Mouse (Mus musculus): ENCODE measurements around the gene Gng8. TPM values are rescaled to one million over a fixed set of nuclear protein-coding genes. Genes with fewer than 3 reads are reported as not detected.

Gng8 gene
- polyA plus RNA-seq, 1 experiment from 2014 or later = 7.3 TPM

GRCm38 (mm10) chr7:16912360-16912759 lies 20.8 kb downstream of the Gng8 start:
- H3K9me3 ChIP-seq (ENCODE audit: control insufficient read depth, low read length) = no peaks in the 10 kb centered on the region
- ATAC-seq (replicated peaks; ENCODE audit: low FRiP score) = no peak
- peaks cover 8% of the 10 kb centered on the region; the same call in 1 of the 2 replicates for H3K36me3 ChIP-seq (ENCODE audit: control insufficient read depth, insufficient read depth, low read length)
- H3K4me3 ChIP-seq (ENCODE audit: low read depth, low read length) = no peak overlapping the region
- H3K9ac ChIP-seq (ENCODE audit: low read length) = no peak overlapping the region
- no peak for DNase-seq (ENCODE audit: low spot score)
- H3K4me1 ChIP-seq (replicated peaks; ENCODE audit: control insufficient read depth, insufficient read depth, low read length) = no peaks in the 10 kb centered on the region
- no peak overlapping the region for H3K4me2 ChIP-seq (ENCODE audit: low read depth, low read length, severe bottlenecking)
- 78% methylated on average over 6 of the region's 6 CpGs for WGBS
- H3K27ac ChIP-seq (ENCODE audit: low read depth, low read length) = no peak overlapping the region
- H3K27me3 ChIP-seq (ENCODE audit: control insufficient read depth, insufficient read depth, low read length) = no peaks in the 10 kb centered on the region

- H3K36me3 ChIP-seq (ENCODE audit: control insufficient read depth, insufficient read depth, low read length) = peaks cover 18% of the 10 kb centered on the region; the same call in 1 of the 2 replicates
- 42% methylated on average over 10 of the region's 10 CpGs for WGBS
Measured at GRCm38 (mm10) chr7:16913806-16914452, 22.3 kb downstream of the Gng8 start.

GRCm38 (mm10) chr7:16914453-16915343 lies 23.1 kb downstream of the Gng8 start:
- Histone ChIP-seq H3K27me3 (ENCODE audit: control insufficient read depth, insufficient read depth, low read length) (no peaks in the 10 kb centered on the region), H3K36me3 (ENCODE audit: control insufficient read depth, insufficient read depth, low read length) (peaks cover 18% of the 10 kb centered on the region; the same call in 1 of the 2 replicates), H3K4me3 (ENCODE audit: low read depth, low read length) (no peak overlapping the region), H3K4me2 (ENCODE audit: low read depth, low read length, severe bottlenecking) (no peak overlapping the region), H3K9ac (ENCODE audit: low read length) (no peak overlapping the region), H3K27ac (ENCODE audit: low read depth, low read length) (no peak overlapping the region), H3K4me1 (replicated peaks; ENCODE audit: control insufficient read depth, insufficient read depth, low read length) (peaks cover under 1% of the 10 kb centered on the region; the same call in 1 of the 2 replicates), H3K9me3 (ENCODE audit: control insufficient read depth, low read length) (no peaks in the 10 kb centered on the region)
- WGBS = 86% methylated on average over 18 of the region's 18 CpGs
- DNase-seq (ENCODE audit: low spot score) (peak; percentile 54), ATAC-seq (replicated peaks; ENCODE audit: low FRiP score) (no peak)

More at GRCm38 (mm10) chr7:16913806-16914452, 22.3 kb downstream of the Gng8 start:
- no peaks in the 10 kb centered on the region for H3K27me3 ChIP-seq (ENCODE audit: control insufficient read depth, insufficient read depth, low read length)
- no peak overlapping the region for H3K9ac ChIP-seq (ENCODE audit: low read length)
- no peak overlapping the region for H3K4me2 ChIP-seq (ENCODE audit: low read depth, low read length, severe bottlenecking)
- H3K27ac ChIP-seq (ENCODE audit: low read depth, low read length) = no peak overlapping the region
- no peaks in the 10 kb centered on the region for H3K9me3 ChIP-seq (ENCODE audit: control insufficient read depth, low read length)
- no peaks in the 10 kb centered on the region for H3K4me1 ChIP-seq (replicated peaks; ENCODE audit: control insufficient read depth, insufficient read depth, low read length)
- no peak overlapping the region for H3K4me3 ChIP-seq (ENCODE audit: low read depth, low read length)
- DNase-seq (ENCODE audit: low spot score) (peak; percentile 84), ATAC-seq (replicated peaks; ENCODE audit: low FRiP score) (peak; percentile 72)

DNA sequence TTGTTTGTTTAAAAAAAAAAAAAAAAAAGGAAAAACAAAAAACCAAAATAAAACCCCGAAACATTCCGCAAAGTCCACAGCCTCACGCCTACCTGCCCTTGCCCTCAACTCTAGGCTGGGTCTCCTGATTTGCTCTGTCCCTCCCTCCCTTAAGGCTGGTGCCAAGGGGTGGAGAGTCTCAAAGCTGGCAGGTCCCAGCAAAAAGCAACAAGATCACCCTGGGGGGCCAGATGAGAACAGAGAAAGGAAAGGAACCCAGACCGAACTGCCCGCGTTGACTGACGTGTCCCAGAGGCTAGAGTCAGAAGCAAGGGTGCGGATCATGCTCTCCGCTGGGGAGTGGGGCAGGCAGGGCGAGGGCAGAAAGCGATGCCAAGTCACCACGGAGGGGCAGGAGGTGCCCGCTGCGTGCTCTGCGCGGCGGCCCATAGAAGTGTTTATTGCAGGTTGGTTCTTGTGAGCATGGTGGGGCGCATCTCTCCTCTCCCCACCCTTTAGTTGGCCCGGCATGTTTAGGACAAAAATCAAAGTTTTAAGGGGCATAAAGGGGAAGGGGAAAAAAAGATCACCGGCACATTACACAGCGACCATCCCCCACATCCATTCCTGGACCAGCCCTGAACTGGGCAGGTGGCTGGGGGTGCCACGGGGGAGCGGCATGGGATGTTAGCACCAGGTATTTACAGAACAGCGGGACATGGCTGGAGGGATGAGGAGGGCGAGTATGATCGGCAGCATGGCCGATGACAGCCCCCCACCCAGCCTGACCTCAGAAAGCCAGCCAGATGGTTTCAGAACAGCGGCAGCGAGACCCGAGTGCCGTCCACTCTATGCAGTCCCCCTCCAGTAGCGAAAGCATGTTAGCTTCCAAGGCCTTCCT lies 24.1 kb downstream of the Gng8 start:
- no peaks in the 10 kb centered on the region for H3K27me3 ChIP-seq (ENCODE audit: control insufficient read depth, insufficient read depth, low read length)
- H3K27ac ChIP-seq (ENCODE audit: low read depth, low read length) = no peak overlapping the region
- DNase-seq (ENCODE audit: low spot score) (no peak), ATAC-seq (replicated peaks; ENCODE audit: low FRiP score) (no peak)
- H3K36me3 ChIP-seq (ENCODE audit: control insufficient read depth, insufficient read depth, low read length) = peaks cover 18% of the 10 kb centered on the region; the same call in 1 of the 2 replicates
- 93% methylated on average over 32 of the region's 32 CpGs for WGBS
- no peak overlapping the region for H3K9ac ChIP-seq (ENCODE audit: low read length)
- H3K9me3 ChIP-seq (ENCODE audit: control insufficient read depth, low read length) = no peaks in the 10 kb centered on the region
- H3K4me2 ChIP-seq (ENCODE audit: low read depth, low read length, severe bottlenecking) = no peak overlapping the region
- no peak overlapping the region for H3K4me3 ChIP-seq (ENCODE audit: low read depth, low read length)
- H3K4me1 ChIP-seq (replicated peaks; ENCODE audit: control insufficient read depth, insufficient read depth, low read length) = peaks cover 8% of the 10 kb centered on the region; the same call in 1 of the 2 replicates

DNA sequence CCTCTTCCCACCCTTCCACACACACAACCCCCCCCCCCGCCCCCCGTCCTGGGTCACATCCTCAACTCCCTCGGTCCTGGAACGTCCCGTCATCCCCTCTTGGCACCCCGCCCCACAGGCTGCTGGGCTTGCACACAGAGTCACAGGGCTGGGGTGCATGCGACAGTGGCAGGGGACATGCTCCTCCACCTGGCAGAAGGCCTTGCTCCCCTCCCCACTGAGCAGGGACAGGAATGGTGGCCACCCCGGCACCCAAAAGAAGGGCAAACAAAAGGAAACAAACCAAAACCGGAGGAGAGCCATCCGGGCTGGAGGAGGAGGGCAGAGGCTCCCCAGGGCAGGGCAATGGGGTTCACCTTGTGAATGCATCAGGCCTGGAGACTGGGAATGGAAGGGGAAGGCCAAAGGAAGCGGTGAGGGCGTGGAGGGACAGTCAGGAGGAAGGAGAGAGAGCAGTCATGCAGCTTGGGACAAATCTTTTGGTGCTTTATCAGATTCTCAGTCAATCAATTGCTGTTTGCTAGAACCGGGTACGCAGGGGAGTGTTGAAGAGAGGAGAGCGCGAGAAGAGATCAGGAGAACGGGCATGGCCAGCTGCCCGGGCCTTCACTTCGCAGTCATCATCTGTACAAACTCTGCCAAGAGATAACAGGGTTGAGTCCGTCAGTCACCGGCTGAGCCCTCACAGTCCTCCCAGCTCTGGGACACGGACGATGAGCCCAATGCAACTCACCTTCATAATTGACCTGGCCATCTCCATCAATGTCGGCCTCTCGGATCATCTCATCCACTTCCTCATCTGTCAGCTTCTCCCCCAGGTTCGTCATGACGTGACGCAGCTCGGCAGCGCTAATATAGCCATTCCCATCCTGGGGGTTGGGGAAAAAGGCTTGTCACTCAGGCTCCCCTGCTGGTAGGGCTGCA lies 25.0 kb downstream of the Gng8 start:
- WGBS = 91% methylated on average over 30 of the region's 30 CpGs
- H3K9me3 ChIP-seq (ENCODE audit: control insufficient read depth, low read length) = no peaks in the 10 kb centered on the region
- no peak overlapping the region for H3K27ac ChIP-seq (ENCODE audit: low read depth, low read length)
- H3K4me1 ChIP-seq (replicated peaks; ENCODE audit: control insufficient read depth, insufficient read depth, low read length) = peaks cover 16% of the 10 kb centered on the region
- ATAC-seq (replicated peaks; ENCODE audit: low FRiP score) (no peak), DNase-seq (ENCODE audit: low spot score) (no peak)
- no peak overlapping the region for H3K4me3 ChIP-seq (ENCODE audit: low read depth, low read length)
- H3K36me3 ChIP-seq (ENCODE audit: control insufficient read depth, insufficient read depth, low read length) = peaks cover 18% of the 10 kb centered on the region; the same call in 1 of the 2 replicates
- H3K27me3 ChIP-seq (ENCODE audit: control insufficient read depth, insufficient read depth, low read length) = no peaks in the 10 kb centered on the region
- no peak overlapping the region for H3K4me2 ChIP-seq (ENCODE audit: low read depth, low read length, severe bottlenecking)
- H3K9ac ChIP-seq (ENCODE audit: low read length) = no peak overlapping the region

DNA sequence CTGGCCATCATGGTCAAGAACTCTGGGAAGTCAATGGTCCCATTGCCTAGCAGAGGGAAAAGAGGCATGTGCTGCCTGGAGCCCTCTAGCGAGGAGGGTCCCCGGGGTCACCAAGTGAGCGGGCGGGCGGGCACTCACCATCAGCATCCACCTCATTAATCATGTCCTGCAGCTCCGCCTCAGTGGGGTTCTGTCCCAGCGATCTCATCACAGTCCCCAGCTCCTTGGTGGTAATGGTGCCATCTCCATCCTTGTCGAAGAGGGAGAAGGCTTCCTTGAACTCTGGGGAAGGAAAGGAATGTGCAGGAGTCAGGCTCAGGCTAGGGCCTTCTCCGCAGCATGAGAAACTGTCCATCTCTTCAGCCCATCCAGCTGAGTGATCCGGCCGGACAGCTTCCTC lies 25.9 kb downstream of the Gng8 start:
- peaks cover 25% of the 10 kb centered on the region for H3K4me1 ChIP-seq (replicated peaks; ENCODE audit: control insufficient read depth, insufficient read depth, low read length)
- no peaks in the 10 kb centered on the region for H3K27me3 ChIP-seq (ENCODE audit: control insufficient read depth, insufficient read depth, low read length)
- ATAC-seq (replicated peaks; ENCODE audit: low FRiP score) (no peak), DNase-seq (ENCODE audit: low spot score) (no peak)
- WGBS = 92% methylated on average over 11 of the region's 11 CpGs
- no peak overlapping the region for H3K4me2 ChIP-seq (ENCODE audit: low read depth, low read length, severe bottlenecking)
- peaks cover 18% of the 10 kb centered on the region; the same call in 1 of the 2 replicates for H3K36me3 ChIP-seq (ENCODE audit: control insufficient read depth, insufficient read depth, low read length)
- no peak overlapping the region for H3K9ac ChIP-seq (ENCODE audit: low read length)
- no peaks in the 10 kb centered on the region for H3K9me3 ChIP-seq (ENCODE audit: control insufficient read depth, low read length)
- H3K27ac ChIP-seq (ENCODE audit: low read depth, low read length) = no peak overlapping the region
- H3K4me3 ChIP-seq (ENCODE audit: low read depth, low read length) = no peak overlapping the region

DNA sequence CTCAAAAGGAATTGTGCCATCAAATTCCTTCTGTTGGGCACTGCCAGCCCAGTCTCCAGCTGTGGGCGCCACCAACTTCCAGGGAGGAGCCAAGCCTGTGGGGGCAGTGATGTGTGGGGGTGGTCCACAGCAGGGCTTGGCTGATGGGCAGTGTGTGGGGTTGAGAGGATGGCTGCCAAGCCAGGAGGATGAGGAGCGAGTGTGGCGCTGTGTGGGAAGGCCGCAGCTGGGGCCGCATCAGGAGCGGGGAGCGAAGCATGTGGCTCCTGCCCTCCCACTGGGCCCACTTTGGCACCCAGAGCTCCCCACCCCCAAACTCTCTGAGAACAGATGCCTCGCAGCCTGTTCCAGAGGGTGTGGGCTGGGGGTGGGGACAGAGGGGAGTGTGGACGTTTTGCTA lies 26.4 kb downstream of the Gng8 start:
- peaks cover 18% of the 10 kb centered on the region; the same call in 1 of the 2 replicates for H3K36me3 ChIP-seq (ENCODE audit: control insufficient read depth, insufficient read depth, low read length)
- H3K9ac ChIP-seq (ENCODE audit: low read length) = no peak overlapping the region
- H3K27me3 ChIP-seq (ENCODE audit: control insufficient read depth, insufficient read depth, low read length) = no peaks in the 10 kb centered on the region
- H3K4me1 ChIP-seq (replicated peaks; ENCODE audit: control insufficient read depth, insufficient read depth, low read length) = peaks cover 27% of the 10 kb centered on the region
- no peak overlapping the region for H3K4me3 ChIP-seq (ENCODE audit: low read depth, low read length)
- DNase-seq (ENCODE audit: low spot score) (no peak), ATAC-seq (replicated peaks; ENCODE audit: low FRiP score) (no peak)
- WGBS = 90% methylated on average over 9 of the region's 9 CpGs
- H3K27ac ChIP-seq (ENCODE audit: low read depth, low read length) = no peak overlapping the region
- H3K9me3 ChIP-seq (ENCODE audit: control insufficient read depth, low read length) = no peaks in the 10 kb centered on the region
- no peak overlapping the region for H3K4me2 ChIP-seq (ENCODE audit: low read depth, low read length, severe bottlenecking)

Data from forebrain, embryonic 11.5 days (tissue).